Mouse (Mus musculus) CH12.LX (cell line): ENCODE results near the gene Tas1r2. TPM values are rescaled to one million over a fixed set of nuclear protein-coding genes. Genes with fewer than 3 reads are reported as not detected.

ENCODE experiments used
- DNase-seq: peaks from one replicate; pipeline ENCODE4 v3.0.0-alpha.2; 2013; ENCODE audit errors: extremely low read depth
- H3K27ac ChIP-seq: 2 replicates; pipeline ENCODE4 v1.5.1; 2012; ENCODE audit warnings: low read depth, mild to moderate bottlenecking, control low read depth, moderate library complexity; ENCODE audit not compliant: insufficient read depth
- H3K27me3 ChIP-seq: replicated peaks from 2 replicates; pipeline ENCODE3; 2012; ENCODE audit warnings: inconsistent platforms
- H3K36me3 ChIP-seq, 2 experiments: replicated peaks in 1 of 2; 2 replicates each; pipeline versions ENCODE3 to v1.6.1; 2012; ENCODE audit warnings: inconsistent platforms in 1 of 2, low read length in 1 of 2, mild to moderate bottlenecking in 1 of 2, mixed read lengths in 1 of 2, moderate library complexity in 1 of 2; ENCODE audit not compliant: control insufficient read depth in 1 of 2, insufficient read depth in 1 of 2
- H3K4me1 ChIP-seq, 2 experiments: 2 replicates each; pipeline ENCODE4 v1.6.1; 2012; ENCODE audit warnings: inconsistent platforms in 1 of 2, moderate library complexity in 1 of 2; ENCODE audit not compliant: insufficient read depth in 2 of 2, control insufficient read depth in 1 of 2
- H3K4me2 ChIP-seq: 2 replicates; pipeline ENCODE4 v1.6.1; 2012; ENCODE audit warnings: low read depth, mild to moderate bottlenecking, control low read depth; ENCODE audit not compliant: poor library complexity, insufficient read depth, severe bottlenecking
- H3K4me3 ChIP-seq, 3 experiments: fragments of 150-350 bp in 1 of 3; sonication (generic) in 1 of 3; replicated peaks in 1 of 3; 2 replicates each; pipeline versions ENCODE3 to v1.5.1; 2011 to 2012; ENCODE audit warnings: low read depth in 2 of 3, low read length in 2 of 3, mild to moderate bottlenecking in 2 of 3, moderate library complexity in 2 of 3, control low read depth in 1 of 3, improper control_type of control experiment in 1 of 3, inconsistent platforms in 1 of 3, mixed read lengths in 1 of 3; ENCODE audit not compliant: poor library complexity in 1 of 3
- H3K79me2 ChIP-seq: replicated peaks from 2 replicates; pipeline ENCODE4 v1.6.1; 2012; ENCODE audit warnings: mild to moderate bottlenecking, moderate library complexity; ENCODE audit not compliant: control insufficient read depth, poor library complexity, insufficient read depth, severe bottlenecking; ENCODE audit errors: extremely low read depth
- H3K9ac ChIP-seq: 2 replicates; pipeline ENCODE4 v1.6.1; 2012; ENCODE audit warnings: low read depth, mild to moderate bottlenecking, control low read depth, moderate library complexity; ENCODE audit not compliant: insufficient read depth
- H3K9me3 ChIP-seq: replicated peaks from 2 replicates; pipeline ENCODE3; 2012; ENCODE audit warnings: low read length, inconsistent platforms, mixed read lengths
- BHLHE40 ChIP-seq: IDR thresholded peaks from 2 replicates; pipeline ENCODE4 v1.6.1; 2011; ENCODE audit warnings: mild to moderate bottlenecking, low read depth, low read length, improper control_type of control experiment
- CHD1 ChIP-seq: IDR thresholded peaks from 2 replicates; pipeline ENCODE4 v1.6.1; 2012; ENCODE audit warnings: low read depth, low read length, improper control_type of control experiment, inconsistent platforms
- CHD2 ChIP-seq: IDR thresholded peaks from 2 replicates; pipeline ENCODE4 v1.6.1; 2011; ENCODE audit warnings: low read length, improper control_type of control experiment
- ELF1 ChIP-seq: IDR thresholded peaks from 2 replicates; pipeline ENCODE4 v1.6.1; 2014; ENCODE audit warnings: low read depth, mild to moderate bottlenecking, inconsistent platforms, low read length, improper control_type of control experiment
- EP300 ChIP-seq: IDR thresholded peaks from 2 replicates; pipeline ENCODE4 v1.6.1; 2011; ENCODE audit warnings: low read length, improper control_type of control experiment
- ETS1 ChIP-seq: conservative IDR thresholded peaks from 2 replicates; pipeline ENCODE4 v1.6.1; 2012; ENCODE audit warnings: low read depth, mild to moderate bottlenecking, inconsistent platforms, low read length, improper control_type of control experiment, moderate library complexity
- GABPA ChIP-seq: IDR thresholded peaks from 2 replicates; pipeline ENCODE4 v1.6.1; 2012; ENCODE audit warnings: low read depth, low read length, improper control_type of control experiment, inconsistent platforms; ENCODE audit not compliant: insufficient replicate concordance
- HCFC1 ChIP-seq: IDR thresholded peaks from 2 replicates; pipeline ENCODE4 v1.6.1; 2012; ENCODE audit warnings: low read depth, mild to moderate bottlenecking, inconsistent platforms, low read length, improper control_type of control experiment
- IRF4 ChIP-seq: IDR thresholded peaks from 2 replicates; pipeline ENCODE4 v1.6.1; 2014; ENCODE audit warnings: low read depth, mild to moderate bottlenecking, inconsistent platforms, low read length, improper control_type of control experiment
- JUN ChIP-seq: IDR thresholded peaks from 2 replicates; pipeline ENCODE4 v1.6.1; 2011; ENCODE audit warnings: low read depth, mild to moderate bottlenecking, low read length, improper control_type of control experiment, moderate library complexity; ENCODE audit not compliant: insufficient read depth
- JUND ChIP-seq: conservative IDR thresholded peaks from 2 replicates; pipeline ENCODE4 v1.6.1; 2011; ENCODE audit warnings: low read depth, low read length, improper control_type of control experiment
- MAFK ChIP-seq: IDR thresholded peaks from 2 replicates; pipeline ENCODE4 v1.6.1; 2011; ENCODE audit warnings: low read length, improper control_type of control experiment; ENCODE audit not compliant: insufficient replicate concordance
- MAZ ChIP-seq: IDR thresholded peaks from 2 replicates; pipeline ENCODE4 v1.6.1; 2012; ENCODE audit warnings: low read depth, mild to moderate bottlenecking, inconsistent platforms, low read length, improper control_type of control experiment, moderate library complexity
- MEF2A ChIP-seq: IDR thresholded peaks from 2 replicates; pipeline ENCODE4 v1.6.1; 2014; ENCODE audit warnings: low read depth, mild to moderate bottlenecking, inconsistent platforms, low read length, improper control_type of control experiment, borderline replicate concordance
- PAX5 ChIP-seq: IDR thresholded peaks from 2 replicates; pipeline ENCODE4 v1.6.1; 2012; ENCODE audit warnings: low read length, inconsistent platforms, mixed read lengths
- POLR2AphosphoS2 ChIP-seq: IDR thresholded peaks from 2 replicates; pipeline ENCODE4 v1.6.1; 2011; ENCODE audit warnings: low read depth, low read length, improper control_type of control experiment
- RAD21 ChIP-seq: IDR thresholded peaks from 2 replicates; pipeline ENCODE4 v1.6.1; 2011; ENCODE audit warnings: low read depth, mild to moderate bottlenecking, low read length, improper control_type of control experiment, moderate library complexity
- RCOR1 ChIP-seq: conservative IDR thresholded peaks from 2 replicates; pipeline ENCODE4 v1.6.1; 2012; ENCODE audit warnings: low read depth, mild to moderate bottlenecking, inconsistent platforms, low read length, improper control_type of control experiment
- SIN3A ChIP-seq: IDR thresholded peaks from 2 replicates; pipeline ENCODE4 v1.6.1; 2012; ENCODE audit warnings: low read length, improper control_type of control experiment, inconsistent platforms
- SMC3 ChIP-seq: IDR thresholded peaks from 2 replicates; pipeline ENCODE4 v1.6.1; 2011; ENCODE audit warnings: low read depth, low read length, improper control_type of control experiment
- TBP ChIP-seq: conservative IDR thresholded peaks from 2 replicates; pipeline ENCODE4 v1.6.1; 2011; ENCODE audit warnings: low read depth, low read length, improper control_type of control experiment
- TCF12 ChIP-seq: IDR thresholded peaks from 2 replicates; pipeline ENCODE4 v1.6.1; 2014; ENCODE audit warnings: low read depth, mild to moderate bottlenecking, inconsistent platforms, low read length, improper control_type of control experiment
- UBTF ChIP-seq: IDR thresholded peaks from 2 replicates; pipeline ENCODE4 v1.6.1; 2012; ENCODE audit warnings: low read depth, mild to moderate bottlenecking, inconsistent platforms, low read length, improper control_type of control experiment, moderate library complexity
- USF1 ChIP-seq: IDR thresholded peaks from 2 replicates; pipeline ENCODE4 v1.6.1; 2014; ENCODE audit warnings: low read depth, mild to moderate bottlenecking, inconsistent platforms, low read length, improper control_type of control experiment
- ZKSCAN1 ChIP-seq: IDR thresholded peaks from 2 replicates; pipeline ENCODE4 v1.6.1; 2012; ENCODE audit warnings: low read depth, inconsistent platforms, low read length, improper control_type of control experiment, borderline replicate concordance
- dilution Hi-C: fragments of 300-500 bp; cut with MboI; formaldehyde crosslinking; loops from 2 replicates; pipeline ENCODE4 v1.14.3; 2020; ENCODE audit warnings: low sequenced_read_pairs; ENCODE audit not compliant: extremely low pct_unique_long_range_greater_than_20kb, extremely low pct_ligation_motif_present
- in situ Hi-C: fragments of 300-500 bp; cut with MboI; formaldehyde crosslinking; loops from 3 replicates; pipeline ENCODE4 v1.14.3; 2019; ENCODE audit warnings: low sequenced_read_pairs, low pct_ligation_motif_present, low pct_unique_long_range_greater_than_20kb, mixed read lengths
- polyA plus RNA-seq: library from polyadenylated mRNA; unstranded; fragments of >175 nt; gene quantifications from 2 replicates; pipeline ENCODE4 v1.2.1, GENCODE M21; 2012; ENCODE audit warnings: low read depth; ENCODE audit not compliant: insufficient read length
- total RNA-seq, 2 experiments: library from RNA; depleted of rRNA; stranded (reverse); fragments of 300-350 nt in 1 of 2; fragments of >200 nt in 1 of 2; gene quantifications; 2 replicates each; pipeline ENCODE4 v1.2.3; 2012 to 2014

The Tas1r2 gene
- total and polyA plus RNA-seq, 3 experiments = not detected

DNA sequence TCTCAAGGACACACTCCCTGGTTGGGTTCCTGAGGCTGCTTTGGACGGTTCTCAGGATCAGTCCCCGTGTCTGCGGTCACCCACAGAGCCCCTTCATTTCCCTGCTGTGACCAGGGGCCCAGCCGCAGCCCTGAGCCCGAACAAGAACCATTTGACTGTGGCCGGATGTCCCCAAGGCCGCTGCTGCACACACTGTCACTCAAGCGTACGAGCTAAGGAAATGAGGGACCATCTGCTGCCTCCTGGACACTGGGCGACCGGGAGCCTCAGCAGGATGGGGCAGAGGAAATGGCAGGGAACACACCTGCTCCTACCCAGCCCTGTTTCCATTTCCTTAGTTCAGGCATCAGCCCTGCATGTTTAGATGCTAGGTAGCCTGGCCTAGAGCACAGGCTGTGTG is 2.4 kb upstream of the Tas1r2 start:
- Histone ChIP-seq H3K79me2 (no peaks in the 10 kb centered on the region), H3K4me1 (peaks cover 8 to 16% of the 10 kb centered on the region in 2 experiments; a peak in 3 of 4 replicates), H3K9me3 (peaks cover 3% of the 10 kb centered on the region), H3K27ac (no peak overlapping the region), H3K4me2 (no peak overlapping the region), H3K27me3 (peaks cover 49% of the 10 kb centered on the region), H3K36me3 (peaks cover 9 to 13% of the 10 kb centered on the region in 2 experiments), H3K4me3 (no peak overlapping the region), H3K9ac (no peak overlapping the region)
- TF ChIP-seq TCF12 = peak; percentile 71
- TF ChIP-seq SIN3A = no peak
- no peak for TF ChIP-seq CHD1
- TF ChIP-seq MAFK = peak; percentile 90
- TF ChIP-seq JUND = no peak
- no peak for TF ChIP-seq ZKSCAN1
- no peak for TF ChIP-seq HCFC1
- no peak for TF ChIP-seq RAD21
- peak; percentile 83 for TF ChIP-seq BHLHE40
- TF ChIP-seq ETS1 = 0 out of 2 replicates have a peak, but pooled peaks have one; percentile 16
- peak; percentile 50 for TF ChIP-seq IRF4
- TF ChIP-seq UBTF = no peak
- no peak for TF ChIP-seq MEF2A
- no peak for TF ChIP-seq JUN
- TF ChIP-seq GABPA = no peak
- TF ChIP-seq TBP = no peak
- no peak for TF ChIP-seq PAX5
- peak; percentile 39; the same call in 1 of the 2 replicates for TF ChIP-seq EP300
- no peak for TF ChIP-seq MAZ
- no peak for TF ChIP-seq SMC3
- TF ChIP-seq RCOR1 = no peak
- no peak for TF ChIP-seq USF1
- no peak for TF ChIP-seq CHD2
- no peak for TF ChIP-seq POLR2AphosphoS2
- no peak for TF ChIP-seq ELF1
- in situ Hi-C loops = no loop called here
- dilution Hi-C loops = no loop called here
- peak; percentile 44 for DNase-seq
